Mouse (Mus musculus): ENCODE data around the gene Kctd14. TPM values are rescaled to one million over a fixed set of nuclear protein-coding genes. Genes with fewer than 3 reads are reported as not detected.
A peak's percentile ranks its signal among the peaks of the same experiment; 100 is the strongest.

Gene Kctd14
- polyA plus RNA-seq, 1 experiment from 2014 or later = 32.4 TPM

- Histone ChIP-seq H3K4me1 (replicated peaks; ENCODE audit: control insufficient read depth, insufficient read depth) (no peaks in the 10 kb centered on the region; the same call in 1 of the 2 replicates), H3K9me3 (ENCODE audit: control insufficient read depth, low read length) (no peaks in the 10 kb centered on the region), H3K4me2 (replicated peaks; ENCODE audit: low read depth) (no peak overlapping the region), H3K4me3 (ENCODE audit: low read depth, low read length) (no peak overlapping the region), H3K9ac (ENCODE audit: low read length) (no peak overlapping the region), H3K36me3 (ENCODE audit: control insufficient read depth, insufficient read depth, low read length) (no peaks in the 10 kb centered on the region), H3K27ac (replicated peaks) (no peak overlapping the region), H3K27me3 (ENCODE audit: control insufficient read depth, insufficient read depth, low read length) (no peaks in the 10 kb centered on the region)
- 56% methylated on average over 1 of the region's 1 CpGs for WGBS
- ATAC-seq (ENCODE audit: low FRiP score, low TSS enrichment) (no peak), DNase-seq (ENCODE audit: low spot score) (no peak)
- no peak for TF ChIP-seq EP300 (optimal IDR thresholded peaks at IDR 0.05)
- TF ChIP-seq CTCF (IDR thresholded peaks at IDR 0.05; ENCODE audit: low read depth) = no peak
Measured at GRCm38 (mm10) chr7:97420406-97420805, 30.7 kb upstream of the Kctd14 start.

GRCm38 (mm10) chr7:97420958-97421651 is 30.0 kb upstream of the Kctd14 start:
- ATAC-seq (ENCODE audit: low FRiP score, low TSS enrichment) (no peak), DNase-seq (ENCODE audit: low spot score) (no peak)
- Histone ChIP-seq H3K4me1 (replicated peaks; ENCODE audit: control insufficient read depth, insufficient read depth) (no peaks in the 10 kb centered on the region; the same call in 1 of the 2 replicates), H3K36me3 (ENCODE audit: control insufficient read depth, insufficient read depth, low read length) (no peaks in the 10 kb centered on the region), H3K4me3 (ENCODE audit: low read depth, low read length) (no peak overlapping the region), H3K27ac (replicated peaks) (0 out of 2 replicates have a peak overlapping the region, but pooled peaks have one; percentile 18), H3K4me2 (replicated peaks; ENCODE audit: low read depth) (no peak overlapping the region), H3K27me3 (ENCODE audit: control insufficient read depth, insufficient read depth, low read length) (no peaks in the 10 kb centered on the region), H3K9me3 (ENCODE audit: control insufficient read depth, low read length) (no peaks in the 10 kb centered on the region), H3K9ac (ENCODE audit: low read length) (no peak overlapping the region)
- 68% methylated on average over 8 of the region's 8 CpGs for WGBS
- TF ChIP-seq EP300 (optimal IDR thresholded peaks at IDR 0.05) = no peak
- TF ChIP-seq CTCF (IDR thresholded peaks at IDR 0.05; ENCODE audit: low read depth) = no peak

- WGBS = 48% methylated on average over 5 of the region's 5 CpGs
- H3K4me1 ChIP-seq (replicated peaks; ENCODE audit: control insufficient read depth, insufficient read depth) = no peaks in the 10 kb centered on the region; the same call in none of the 2 replicates
- DNase-seq (ENCODE audit: low spot score) (no peak), ATAC-seq (ENCODE audit: low FRiP score, low TSS enrichment) (no peak)
- no peak overlapping the region for H3K4me2 ChIP-seq (replicated peaks; ENCODE audit: low read depth)
- H3K9ac ChIP-seq (ENCODE audit: low read length) = no peak overlapping the region
- no peak overlapping the region for H3K27ac ChIP-seq (replicated peaks)
- no peaks in the 10 kb centered on the region for H3K36me3 ChIP-seq (ENCODE audit: control insufficient read depth, insufficient read depth, low read length)
- no peak overlapping the region for H3K4me3 ChIP-seq (ENCODE audit: low read depth, low read length)
- H3K9me3 ChIP-seq (ENCODE audit: control insufficient read depth, low read length) = no peaks in the 10 kb centered on the region
- no peak for TF ChIP-seq EP300 (optimal IDR thresholded peaks at IDR 0.05)
- no peak for TF ChIP-seq CTCF (IDR thresholded peaks at IDR 0.05; ENCODE audit: low read depth)
- H3K27me3 ChIP-seq (ENCODE audit: control insufficient read depth, insufficient read depth, low read length) = no peaks in the 10 kb centered on the region
Measured at GRCm38 (mm10) chr7:97423754-97424153, 27.4 kb upstream of the Kctd14 start.

GRCm38 (mm10) chr7:97424621-97425245 is 26.4 kb upstream of the Kctd14 start:
- H3K36me3 ChIP-seq (ENCODE audit: control insufficient read depth, insufficient read depth, low read length) = no peaks in the 10 kb centered on the region
- H3K4me3 ChIP-seq (ENCODE audit: low read depth, low read length) = no peak overlapping the region
- H3K4me2 ChIP-seq (replicated peaks; ENCODE audit: low read depth) = no peak overlapping the region
- DNase-seq (ENCODE audit: low spot score) (peak; percentile 94), ATAC-seq (ENCODE audit: low FRiP score, low TSS enrichment) (peak; percentile 70)
- no peak overlapping the region for H3K9ac ChIP-seq (ENCODE audit: low read length)
- H3K27me3 ChIP-seq (ENCODE audit: control insufficient read depth, insufficient read depth, low read length) = no peaks in the 10 kb centered on the region
- TF ChIP-seq EP300 (optimal IDR thresholded peaks at IDR 0.05) (no peak), CTCF (IDR thresholded peaks at IDR 0.05; ENCODE audit: low read depth) (peak; percentile 98)
- no peaks in the 10 kb centered on the region for H3K9me3 ChIP-seq (ENCODE audit: control insufficient read depth, low read length)
- no peak overlapping the region for H3K27ac ChIP-seq (replicated peaks)
- WGBS = 9% methylated on average over 12 of the region's 12 CpGs
- no peaks in the 10 kb centered on the region; the same call in none of the 2 replicates for H3K4me1 ChIP-seq (replicated peaks; ENCODE audit: control insufficient read depth, insufficient read depth)

- Histone ChIP-seq H3K36me3 (ENCODE audit: control insufficient read depth, insufficient read depth, low read length) (no peaks in the 10 kb centered on the region), H3K4me2 (replicated peaks; ENCODE audit: low read depth) (no peak overlapping the region), H3K27me3 (ENCODE audit: control insufficient read depth, insufficient read depth, low read length) (no peaks in the 10 kb centered on the region), H3K27ac (replicated peaks) (peak overlapping the region; percentile 76), H3K4me1 (replicated peaks; ENCODE audit: control insufficient read depth, insufficient read depth) (peaks cover 2% of the 10 kb centered on the region; the same call in 1 of the 2 replicates), H3K9me3 (ENCODE audit: control insufficient read depth, low read length) (no peaks in the 10 kb centered on the region), H3K4me3 (ENCODE audit: low read depth, low read length) (no peak overlapping the region), H3K9ac (ENCODE audit: low read length) (peak overlapping the region; percentile 41; the same call in 1 of the 2 replicates)
- peak; percentile 74 for ATAC-seq (ENCODE audit: low FRiP score, low TSS enrichment)
- 42% methylated on average over 6 of the region's 6 CpGs for WGBS
- peak; percentile 71 for DNase-seq (ENCODE audit: low spot score)
- no peak for TF ChIP-seq EP300 (optimal IDR thresholded peaks at IDR 0.05)
- no peak for TF ChIP-seq CTCF (IDR thresholded peaks at IDR 0.05; ENCODE audit: low read depth)
Measured at GRCm38 (mm10) chr7:97426566-97426965, 24.6 kb upstream of the Kctd14 start.

GRCm38 (mm10) chr7:97427296-97427695 is 23.8 kb upstream of the Kctd14 start:
- peaks cover 2% of the 10 kb centered on the region; the same call in 1 of the 2 replicates for H3K4me1 ChIP-seq (replicated peaks; ENCODE audit: control insufficient read depth, insufficient read depth)
- no peaks in the 10 kb centered on the region for H3K36me3 ChIP-seq (ENCODE audit: control insufficient read depth, insufficient read depth, low read length)
- no peaks in the 10 kb centered on the region for H3K27me3 ChIP-seq (ENCODE audit: control insufficient read depth, insufficient read depth, low read length)
- TF ChIP-seq CTCF (IDR thresholded peaks at IDR 0.05; ENCODE audit: low read depth) (no peak), EP300 (optimal IDR thresholded peaks at IDR 0.05) (no peak)
- H3K4me2 ChIP-seq (replicated peaks; ENCODE audit: low read depth) = no peak overlapping the region
- WGBS = 67% methylated on average over 6 of the region's 6 CpGs
- H3K9ac ChIP-seq (ENCODE audit: low read length) = no peak overlapping the region
- H3K9me3 ChIP-seq (ENCODE audit: control insufficient read depth, low read length) = no peaks in the 10 kb centered on the region
- H3K4me3 ChIP-seq (ENCODE audit: low read depth, low read length) = no peak overlapping the region
- ATAC-seq (ENCODE audit: low FRiP score, low TSS enrichment) = no peak
- H3K27ac ChIP-seq (replicated peaks) = peak overlapping the region; percentile 76
- DNase-seq (ENCODE audit: low spot score) = no peak
